Mouse (Mus musculus) retina, postnatal 1 day (tissue): ENCODE data around the gene Nt5m.

Experiments
- DNase-seq: peaks from one replicate; pipeline ENCODE4 v3.0.0-alpha.2; 2012

The Nt5m gene

DNA sequence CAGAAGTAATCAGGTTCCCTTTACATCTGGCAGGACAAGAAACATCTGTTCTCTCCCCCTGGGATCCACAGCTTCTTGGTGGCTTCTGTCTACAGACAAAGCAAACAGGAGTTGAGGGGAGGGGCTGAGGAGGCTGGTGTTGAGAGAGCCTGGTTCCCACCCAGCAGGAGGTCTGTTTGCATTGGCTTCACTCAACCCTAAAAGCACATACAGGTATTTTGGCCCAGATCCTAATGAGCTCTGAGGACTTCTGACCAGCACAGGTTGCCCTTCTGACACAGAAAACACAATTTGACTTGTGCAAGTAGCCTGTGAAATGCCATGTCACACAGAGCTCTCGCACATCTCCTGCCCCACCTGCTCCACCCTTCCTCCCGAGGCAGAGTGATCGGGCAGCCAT, 69.2 kb downstream of the Nt5m start:
- DNase-seq = no peak

DNA sequence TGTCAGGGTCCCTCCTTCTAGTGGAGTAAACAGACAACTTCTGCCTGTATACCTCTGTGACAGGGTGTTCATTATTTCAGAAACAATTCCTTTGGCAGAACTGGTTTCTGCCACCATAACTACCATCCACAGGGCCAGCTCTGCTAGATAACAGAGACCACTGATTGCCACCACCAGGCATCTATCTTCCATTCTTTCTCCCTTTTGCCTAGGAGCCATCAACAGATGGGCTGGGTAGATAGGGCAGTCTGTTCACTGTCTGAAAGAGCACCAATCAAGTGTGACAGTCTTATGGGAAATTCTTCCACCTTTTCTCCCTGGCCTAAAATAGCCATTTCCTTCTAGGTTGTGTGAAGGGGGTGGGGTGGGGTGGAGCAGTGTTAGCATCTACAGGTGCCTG, 71.3 kb downstream of the Nt5m start:
- DNase-seq = no peak

DNA sequence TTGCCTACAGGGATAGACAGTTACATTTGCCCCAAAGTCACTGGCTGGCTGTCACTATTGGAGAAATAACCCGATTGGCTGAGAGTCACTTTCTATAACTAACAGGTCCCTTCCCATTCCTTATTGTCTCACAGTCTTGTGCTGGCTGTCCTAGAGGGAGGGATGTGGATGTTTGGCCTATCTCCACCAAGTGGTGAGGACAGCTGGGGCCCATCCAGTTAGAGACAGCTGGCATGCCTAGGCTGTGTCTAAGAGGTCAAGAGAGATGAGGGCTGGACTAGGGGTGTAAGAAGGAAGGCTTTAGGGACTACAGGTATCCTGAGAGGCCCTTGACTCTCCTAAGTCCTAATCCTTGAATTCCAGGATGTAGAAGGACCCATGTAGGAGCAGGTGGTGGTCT, 72.3 kb downstream of the Nt5m start:
- no peak for DNase-seq

DNA sequence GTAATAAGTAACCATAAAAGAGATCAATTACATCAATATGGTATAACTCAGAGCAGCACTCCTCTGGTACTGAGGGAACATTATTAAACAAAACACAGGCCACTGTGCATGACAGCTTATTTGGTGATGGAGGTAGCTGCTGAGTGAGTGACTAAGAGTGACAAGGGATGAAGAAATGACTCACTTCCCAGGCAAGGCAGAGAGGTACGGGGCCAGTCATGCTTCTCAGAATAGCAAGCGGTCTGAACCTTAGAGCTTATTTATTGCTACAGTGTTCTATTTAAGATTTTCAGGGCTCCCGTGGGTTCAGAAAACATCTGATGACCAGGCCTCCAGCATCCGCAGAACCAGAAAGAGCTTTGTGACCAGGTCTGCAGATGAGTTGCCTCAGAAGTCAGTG, 74.5 kb downstream of the Nt5m start:
- DNase-seq = no peak

DNA sequence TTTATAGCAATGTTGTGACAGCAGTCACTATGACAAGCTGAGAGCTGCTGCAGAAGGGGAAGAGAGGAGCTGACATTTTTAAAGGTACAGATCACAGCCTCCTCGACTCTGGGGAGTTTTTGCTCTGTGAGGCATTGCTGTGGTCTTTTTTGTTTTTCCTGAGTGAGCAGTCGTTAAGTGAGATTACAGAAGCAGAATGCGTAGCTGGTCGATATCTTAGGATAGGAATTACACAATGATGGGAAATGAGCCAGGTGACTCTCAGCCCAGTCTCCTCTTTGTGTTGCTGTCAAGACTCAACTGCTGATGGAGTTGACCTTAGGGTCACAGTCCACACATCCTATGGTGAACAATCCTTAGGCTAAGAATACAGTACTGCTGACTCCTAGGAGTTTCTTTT, 78.8 kb downstream of the Nt5m start:
- DNase-seq = no peak

DNA sequence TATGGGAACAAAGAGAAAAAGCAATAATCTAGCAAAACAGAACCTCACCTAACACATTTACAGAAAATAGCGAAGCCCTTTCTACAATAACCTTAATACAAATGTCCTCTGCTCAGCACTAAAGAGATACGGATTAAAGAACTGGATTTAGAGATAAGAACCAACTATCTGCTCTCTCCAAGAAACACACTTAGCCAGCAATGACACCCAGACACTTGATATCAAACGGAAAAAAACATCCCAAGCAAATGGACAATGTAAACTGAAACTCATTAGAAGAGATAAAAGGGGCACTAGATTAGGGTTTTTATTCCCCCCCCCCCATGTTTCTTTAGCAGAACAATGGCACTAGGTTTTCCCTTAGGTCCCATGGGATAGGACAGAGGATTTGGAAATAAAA, 80.2 kb downstream of the Nt5m start:
- no peak for DNase-seq

DNA sequence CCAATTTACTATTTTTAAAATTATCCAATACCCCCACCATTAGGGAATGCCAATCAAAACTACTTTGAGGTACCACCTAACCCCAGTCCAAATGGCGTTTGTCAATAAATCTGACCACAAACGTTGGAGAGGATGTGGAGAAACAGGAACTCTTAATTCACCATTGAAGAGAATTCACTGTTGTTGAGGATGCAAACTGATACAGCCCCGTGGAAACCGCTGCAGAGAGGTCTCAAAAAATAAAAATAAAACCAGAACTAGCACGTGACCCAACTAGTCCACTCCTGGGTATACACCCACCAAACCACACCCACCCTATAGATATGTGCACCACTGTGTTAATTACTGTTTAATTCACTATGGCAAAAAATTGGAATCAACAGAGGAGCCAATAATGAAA, 81.1 kb downstream of the Nt5m start:
- DNase-seq = no peak

DNA sequence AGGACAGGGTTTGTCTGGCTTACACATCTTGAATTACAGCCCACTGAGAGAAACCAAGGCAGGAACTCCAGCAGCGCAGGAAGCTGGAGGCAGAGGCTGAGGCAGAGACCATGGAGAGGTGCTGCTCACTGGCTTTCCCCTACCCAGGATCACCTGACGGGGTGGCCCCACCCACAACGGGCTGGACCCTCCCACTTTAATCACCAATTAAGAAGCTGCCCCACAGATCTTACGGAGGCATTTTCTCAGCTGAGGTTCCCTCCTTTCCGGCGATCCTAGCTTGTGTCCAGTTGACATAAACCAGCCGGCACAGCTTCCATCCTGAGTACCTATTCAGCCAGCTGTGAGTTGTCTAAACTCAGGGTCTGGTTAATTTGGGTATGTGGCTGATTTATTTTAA, 82.0 kb downstream of the Nt5m start:
- DNase-seq = no peak

DNA sequence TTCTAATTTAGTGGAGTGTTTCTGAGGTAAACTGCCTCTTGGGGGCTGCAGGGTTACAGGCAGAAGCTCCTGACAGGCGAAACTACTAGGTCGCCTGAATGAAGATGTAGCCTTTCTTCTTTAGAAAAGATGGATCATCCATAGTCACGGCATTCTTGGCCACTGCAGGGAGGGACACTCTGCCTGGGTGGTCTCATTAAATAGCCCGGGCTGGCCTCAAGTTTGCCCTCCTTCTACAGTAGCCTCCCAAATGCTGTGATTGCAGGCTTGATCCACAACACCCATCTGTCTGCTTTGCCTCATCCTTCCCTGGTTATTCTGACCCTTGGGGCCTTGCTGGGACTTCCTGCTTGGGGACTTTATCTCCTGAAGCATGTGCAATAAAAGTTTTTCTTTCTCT, 90.8 kb downstream of the Nt5m start:
- DNase-seq = peak; percentile 68
